Mouse (Mus musculus): ENCODE results near the gene Hist2h2bb.

GRCm38 (mm10) chr3:96267541-96267940 is 2.0 kb upstream of the Hist2h2bb start:
- no peak for TF ChIP-seq CTCF (IDR thresholded peaks at IDR 0.05; ENCODE audit: control insufficient read depth, insufficient read depth, insufficient replicate concordance, low read depth, low read length)
- no peak for TF ChIP-seq POLR2A (IDR thresholded peaks at IDR 0.05; ENCODE audit: control insufficient read depth, low read depth, low read length)

All from testis, adult 2 months (tissue).